Mouse (Mus musculus) E14TG2a.4 (cell line): ENCODE measurements around the gene Mybpc1.
"Not testable (repeated sequence)": the region's sequence is repeated elsewhere in the genome, so short reads cannot be mapped to it uniquely, and the experiment has no call there.

Source experiments
- H3K27me3 ChIP-seq: 2 replicates; pipeline ENCODE4 v1.6.1; 2014; ENCODE audit warnings: low read length, control low read depth; ENCODE audit not compliant: insufficient read depth
- H3K36me3 ChIP-seq: 2 replicates; pipeline ENCODE4 v1.6.1; 2014; ENCODE audit warnings: low read length, control low read depth; ENCODE audit not compliant: insufficient read depth
- H3K4me1 ChIP-seq: replicated peaks from 2 replicates; pipeline ENCODE4 v1.6.1; 2014; ENCODE audit warnings: low read depth, low read length, control low read depth
- H3K4me3 ChIP-seq: replicated peaks from 2 replicates; pipeline ENCODE4 v1.5.1; 2014; ENCODE audit warnings: mild to moderate bottlenecking, low read length
- H3K9me3 ChIP-seq: 2 replicates; pipeline ENCODE4 v1.6.1; 2014; ENCODE audit warnings: low read length, control low read depth
- CTCF ChIP-seq: conservative IDR thresholded peaks from 2 replicates; pipeline ENCODE4 v1.5.1; 2014; ENCODE audit warnings: low read length
- NANOG ChIP-seq: IDR thresholded peaks from 2 replicates; pipeline ENCODE4 v1.6.1; 2014; ENCODE audit warnings: borderline replicate concordance, low read length, mixed read lengths
- POU5F1 ChIP-seq: IDR thresholded peaks from 2 replicates; pipeline ENCODE4 v1.6.1; 2014; ENCODE audit warnings: low read length, borderline replicate concordance

Gene Mybpc1

DNA sequence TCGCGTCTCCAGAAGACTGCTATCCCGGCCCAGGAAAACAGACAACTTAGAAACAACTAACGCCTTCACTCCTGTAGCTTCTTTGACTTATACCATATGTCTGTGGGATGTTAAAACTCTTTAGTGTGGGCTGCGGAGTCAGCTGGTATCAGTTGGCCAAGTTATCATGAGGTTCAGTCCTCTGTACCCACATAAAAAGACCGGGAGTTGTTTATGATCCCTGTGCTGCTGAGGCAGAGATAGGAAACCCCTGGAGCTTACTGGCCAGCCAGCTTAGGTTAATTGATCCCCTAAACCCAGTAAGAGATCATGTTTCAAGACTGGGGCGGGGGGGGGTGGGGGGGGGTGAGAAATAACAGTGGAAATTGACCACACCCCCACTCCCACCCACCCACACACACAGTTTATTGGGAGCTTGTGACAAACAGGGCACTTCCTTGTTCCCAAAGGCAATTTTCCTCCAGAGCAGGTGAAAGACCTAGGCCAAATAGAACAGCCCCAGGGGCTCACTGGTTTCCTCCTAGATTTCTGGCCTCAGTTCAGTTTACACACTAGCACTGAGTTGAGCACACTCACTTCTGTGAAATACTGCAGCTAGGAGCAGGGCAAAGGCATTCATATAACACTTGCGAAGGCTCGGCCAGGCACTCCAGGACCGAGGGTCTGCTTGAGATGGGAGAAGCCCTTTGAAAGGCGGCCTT lies 107.9 kb downstream of the Mybpc1 start:
- TF ChIP-seq POU5F1 (no peak), NANOG (no peak), CTCF (no peak)
- 0 out of 2 replicates have a peak, but pooled peaks cover under 1% of the 10 kb centered on the region for H3K27me3 ChIP-seq
- no peak overlapping the region for H3K4me3 ChIP-seq
- H3K4me1 ChIP-seq = peaks cover 54% of the 10 kb centered on the region
- no peaks in the 10 kb centered on the region for H3K9me3 ChIP-seq
- no peaks in the 10 kb centered on the region for H3K36me3 ChIP-seq

DNA sequence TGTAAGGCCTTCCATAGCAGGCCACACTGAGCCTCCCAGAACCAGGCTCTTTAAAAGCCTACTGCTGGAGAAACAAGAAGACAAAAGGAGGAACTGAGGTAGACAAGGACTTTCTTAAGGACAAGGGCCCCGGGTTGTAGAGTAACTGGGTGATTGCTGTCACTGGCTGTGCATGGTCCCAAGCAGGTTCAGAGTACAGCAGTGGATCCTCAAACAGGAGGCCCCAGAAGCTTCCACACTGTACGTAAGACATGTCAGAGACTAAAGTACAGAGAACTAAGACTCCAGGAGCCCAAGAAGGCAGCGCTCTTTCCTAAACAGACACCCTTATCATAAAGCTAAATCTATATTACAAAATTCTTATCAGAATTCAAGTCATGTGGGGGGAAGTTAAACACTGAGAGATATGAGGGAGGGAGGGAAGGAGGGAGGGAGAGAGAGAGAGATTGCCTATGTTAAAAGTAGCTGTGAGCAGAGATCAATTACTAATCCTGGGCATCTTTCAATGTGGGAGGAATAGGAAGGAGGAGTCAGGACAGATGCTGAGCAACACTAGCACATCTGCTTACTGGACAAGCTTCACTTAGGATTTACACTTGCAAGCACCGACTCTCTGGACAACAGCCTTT lies 109.9 kb downstream of the Mybpc1 start:
- no peaks in the 10 kb centered on the region for H3K27me3 ChIP-seq
- peaks cover 56% of the 10 kb centered on the region for H3K4me1 ChIP-seq
- no peak for TF ChIP-seq NANOG
- no peak overlapping the region for H3K4me3 ChIP-seq
- H3K9me3 ChIP-seq = no peaks in the 10 kb centered on the region
- H3K36me3 ChIP-seq = no peaks in the 10 kb centered on the region

DNA sequence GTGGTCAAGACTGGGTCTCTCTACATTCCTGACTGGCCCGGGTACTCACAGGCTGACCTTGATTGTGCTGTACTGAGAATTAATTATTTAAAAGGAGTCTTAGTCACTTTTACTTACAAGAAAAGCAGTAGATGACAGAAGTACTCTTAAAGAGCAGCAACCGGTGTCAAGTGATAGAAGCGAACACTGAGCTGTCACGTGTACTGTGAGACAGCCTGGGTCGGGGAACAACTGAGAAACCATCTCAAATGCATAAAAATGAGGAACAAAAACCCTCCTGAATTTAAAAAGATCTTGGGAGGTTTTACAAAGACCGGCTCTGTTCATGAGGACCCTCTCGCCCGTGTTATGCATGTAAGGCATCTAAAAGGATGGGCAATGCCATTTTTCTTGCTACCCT lies 112.3 kb downstream of the Mybpc1 start:
- Histone ChIP-seq H3K9me3 (no peaks in the 10 kb centered on the region), H3K27me3 (peaks cover 4% of the 10 kb centered on the region; the same call in 1 of the 2 replicates), H3K4me1 (peaks cover 51% of the 10 kb centered on the region), H3K36me3 (no peaks in the 10 kb centered on the region), H3K4me3 (no peak overlapping the region)
- no peak for TF ChIP-seq NANOG
- no peak for TF ChIP-seq POU5F1

DNA sequence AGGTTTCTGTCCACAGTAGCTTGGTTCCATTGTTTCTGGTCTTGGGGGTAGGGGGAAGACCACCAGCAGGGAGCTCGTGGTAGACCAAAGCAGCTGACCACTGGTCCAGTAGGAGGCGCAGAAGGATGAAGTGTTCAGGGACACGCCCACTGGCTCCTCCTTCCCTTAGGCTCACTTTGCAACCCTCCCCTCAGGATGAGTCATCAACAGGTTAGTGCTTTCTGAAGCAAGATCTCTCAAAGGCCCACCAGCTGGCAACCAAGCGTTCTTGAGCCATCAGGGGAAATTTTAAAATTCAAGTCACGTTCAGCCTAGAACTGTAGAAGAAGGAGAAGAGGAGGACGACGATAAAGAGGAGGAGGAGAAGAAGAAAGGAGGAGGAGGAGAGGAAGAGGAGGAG lies 113.3 kb downstream of the Mybpc1 start:
- TF ChIP-seq POU5F1 (no peak), CTCF (no peak), NANOG (no peak)
- no peaks in the 10 kb centered on the region for H3K36me3 ChIP-seq

DNA sequence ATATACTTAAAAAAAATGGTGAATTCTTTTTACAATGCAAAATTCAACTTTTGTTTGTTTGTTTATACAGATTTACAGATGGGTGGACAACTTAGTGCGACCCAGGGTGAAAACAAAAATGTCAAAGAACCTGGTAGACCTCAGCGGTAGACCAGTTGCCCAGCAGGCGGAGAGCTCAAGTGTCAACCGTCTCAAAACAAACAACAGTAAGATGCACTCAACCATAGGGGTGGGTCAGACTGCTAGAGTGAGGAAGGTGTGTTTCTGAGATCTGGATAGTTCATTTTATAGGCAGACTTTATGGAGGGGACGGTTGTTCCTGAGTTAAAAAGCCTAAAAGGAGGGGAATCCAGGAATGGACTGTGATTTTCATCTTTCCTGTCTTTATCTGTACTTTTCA lies 116.3 kb downstream of the Mybpc1 start:
- no peak overlapping the region for H3K4me3 ChIP-seq
- TF ChIP-seq POU5F1 (no peak), NANOG (no peak), CTCF (no peak)
- peaks cover 21% of the 10 kb centered on the region for H3K4me1 ChIP-seq
- H3K27me3 ChIP-seq = peaks cover 4% of the 10 kb centered on the region; the same call in 1 of the 2 replicates
- H3K36me3 ChIP-seq = no peaks in the 10 kb centered on the region
- no peaks in the 10 kb centered on the region for H3K9me3 ChIP-seq

More for the DNA sequence above, 113.3 kb downstream of the Mybpc1 start:
- Histone ChIP-seq H3K9me3 (no peaks in the 10 kb centered on the region), H3K4me3 (no peak overlapping the region), H3K27me3 (peaks cover 4% of the 10 kb centered on the region; the same call in 1 of the 2 replicates), H3K4me1 (peaks cover 45% of the 10 kb centered on the region)

DNA sequence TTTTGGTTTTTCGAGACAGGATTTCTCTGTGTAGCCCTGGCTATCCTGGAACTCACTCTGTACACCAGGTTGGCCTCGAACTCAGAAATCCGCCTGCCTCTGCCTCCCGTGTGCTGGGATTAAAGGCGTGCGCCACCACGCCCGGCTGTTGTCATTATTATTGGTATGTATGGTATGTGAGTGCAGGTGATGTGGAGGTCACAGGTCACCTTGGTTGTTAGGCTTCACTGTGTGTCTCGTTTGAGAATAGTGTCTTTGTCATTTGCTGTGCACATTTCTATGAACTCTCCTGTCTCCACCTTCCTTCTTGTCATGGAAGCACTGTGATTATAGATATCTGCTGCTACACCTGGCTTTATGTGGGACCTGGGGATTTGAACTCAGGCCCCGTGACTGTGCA lies 122.1 kb downstream of the Mybpc1 start:
- not testable (repeated sequence) for H3K27me3 ChIP-seq, H3K4me3 ChIP-seq, H3K9me3 ChIP-seq, H3K36me3 ChIP-seq
- peaks cover 10% of the 10 kb centered on the region for H3K4me1 ChIP-seq
